Mouse (Mus musculus): ENCODE measurements around the gene Ninj2. TPM values are rescaled to one million over a fixed set of nuclear protein-coding genes. Genes with fewer than 3 reads are reported as not detected.
A peak's percentile ranks its signal among the peaks of the same experiment; 100 is the strongest.

The Ninj2 gene
- total RNA-seq, 2 experiments from 2014 or later: 8.1 TPM; not detected in 1

DNA sequence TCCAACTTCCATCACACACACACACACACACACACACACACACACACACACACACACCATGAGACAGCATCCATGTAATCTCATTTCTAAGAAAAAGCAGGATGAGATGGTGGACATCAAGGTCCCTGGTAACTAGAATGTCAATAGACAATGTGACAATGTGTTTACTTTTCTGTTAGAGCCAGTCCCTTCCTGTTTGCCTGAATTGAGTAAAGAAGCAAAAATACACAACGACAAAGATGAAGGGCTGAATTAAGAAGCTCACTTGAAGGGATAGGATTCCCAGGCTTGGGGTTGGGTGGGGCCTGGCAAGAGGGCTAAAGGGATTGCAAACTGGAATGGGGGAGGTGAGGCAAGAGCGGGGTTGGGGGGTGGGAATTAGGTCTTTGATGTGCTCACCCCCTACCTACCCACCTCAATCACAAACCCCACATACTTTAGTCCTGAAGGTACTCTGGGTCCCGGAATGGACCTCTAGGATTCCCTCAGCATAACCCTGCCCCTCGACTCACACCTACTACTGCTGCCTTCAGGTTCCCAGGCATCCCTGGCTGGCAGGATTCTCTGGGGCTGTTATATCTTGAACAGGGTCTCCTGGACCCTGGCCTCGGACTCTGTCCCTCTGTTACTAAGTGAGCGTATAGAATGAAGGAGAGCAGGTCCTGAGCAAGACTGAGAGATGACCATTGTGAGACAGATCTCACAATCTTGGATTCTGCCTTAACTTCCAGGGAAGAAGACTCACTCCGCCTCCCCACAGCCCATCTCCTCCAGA is 98.4 kb downstream of the Ninj2 start:
- ATAC-seq (replicated peaks; ENCODE audit: low FRiP score, poor library complexity, severe bottlenecking): no peak

DNA sequence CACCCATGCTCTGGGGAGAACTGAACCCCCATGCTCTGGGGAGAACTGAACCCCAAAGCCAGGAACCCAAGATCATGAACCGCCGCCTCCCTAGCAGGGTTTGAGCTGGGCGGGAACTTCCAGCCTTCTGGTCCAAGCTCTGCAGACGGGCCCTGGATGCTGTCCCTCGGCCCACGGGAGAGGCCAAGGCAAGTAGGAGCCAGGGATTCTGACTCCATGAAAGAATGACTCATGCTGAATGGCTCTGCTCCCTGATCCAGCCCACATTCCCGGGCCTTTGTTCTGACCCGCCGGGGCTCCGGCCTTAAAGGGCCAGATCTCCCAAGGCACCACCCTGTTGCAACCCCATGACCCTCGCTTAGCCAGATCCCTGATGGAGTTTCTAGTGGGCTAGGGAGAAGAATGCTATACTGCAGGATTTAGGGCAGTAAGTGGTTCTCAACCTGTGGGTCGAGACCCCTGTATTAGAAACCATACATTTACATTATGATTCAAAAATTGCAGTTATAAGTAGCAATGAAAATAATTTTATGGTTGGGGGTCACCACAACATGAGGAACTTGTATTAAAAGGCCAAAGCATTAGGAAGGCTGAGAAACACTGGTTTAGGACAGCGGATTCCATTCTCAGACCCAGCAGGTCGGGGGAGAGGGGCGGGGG is 99.2 kb downstream of the Ninj2 start:
- no peak for ATAC-seq (replicated peaks; ENCODE audit: low FRiP score, poor library complexity, severe bottlenecking)

DNA sequence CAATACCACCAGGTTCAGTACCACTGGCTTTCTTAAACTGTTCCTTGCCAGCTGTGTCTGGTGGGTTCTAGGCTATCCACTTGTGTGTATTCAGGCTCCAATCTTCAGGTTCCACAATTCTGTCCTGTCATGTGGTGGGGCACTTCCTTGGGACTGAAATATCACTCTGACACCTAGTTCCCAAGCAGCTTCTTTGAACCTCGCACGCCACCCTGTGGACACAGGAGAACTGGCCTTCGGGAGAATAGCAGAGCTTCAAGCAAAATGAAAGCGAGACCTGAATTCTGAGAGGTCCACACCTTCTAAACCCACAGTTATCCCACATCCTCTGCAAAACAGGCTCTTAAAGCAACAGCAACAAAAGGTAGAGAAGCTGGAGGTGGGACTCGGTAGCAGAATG is 100.0 kb downstream of the Ninj2 start:
- ATAC-seq (replicated peaks; ENCODE audit: low FRiP score, poor library complexity, severe bottlenecking): peak; percentile 76

DNA sequence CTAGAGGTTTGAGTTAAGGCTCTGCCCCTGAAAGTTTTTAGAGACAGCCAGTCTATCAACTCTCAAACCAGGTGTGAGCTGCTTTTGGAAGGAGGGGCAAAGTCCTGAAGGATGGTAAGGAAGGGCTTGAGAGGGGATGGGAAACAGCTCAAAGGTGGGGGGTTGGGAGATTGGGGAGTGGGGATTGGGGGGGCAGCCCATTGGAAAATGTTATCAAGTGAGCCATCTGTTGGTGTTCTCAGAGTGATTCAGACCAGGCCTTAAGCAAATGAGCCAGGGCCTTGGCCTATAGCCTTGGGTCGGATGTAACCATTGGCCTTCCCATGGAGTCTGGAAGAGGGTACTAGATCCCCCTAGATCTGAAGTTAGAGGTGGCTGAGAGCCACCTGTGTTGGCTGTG is 100.6 kb downstream of the Ninj2 start:
- ATAC-seq (replicated peaks; ENCODE audit: low FRiP score, poor library complexity, severe bottlenecking): no peak

DNA sequence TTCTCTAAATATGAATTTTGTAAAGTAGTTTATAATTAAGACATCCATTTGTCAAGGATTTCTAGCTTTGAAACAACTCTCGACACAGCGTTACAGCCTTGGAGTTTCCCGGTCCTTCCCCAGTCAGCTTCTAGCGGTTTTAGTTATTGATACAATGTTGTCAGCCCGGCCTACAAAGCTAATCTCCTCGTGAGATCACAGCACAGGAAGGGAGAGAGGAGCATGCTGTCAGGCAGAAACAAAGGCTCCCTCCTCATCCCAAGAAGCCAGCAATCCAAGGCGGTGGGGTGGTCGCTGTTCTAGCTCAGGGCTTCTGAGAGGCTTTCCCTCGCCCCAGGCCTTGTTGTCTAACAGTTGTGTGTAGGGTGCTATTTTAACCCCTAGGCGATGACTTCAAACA is 101.2 kb downstream of the Ninj2 start:
- no peak for ATAC-seq (replicated peaks; ENCODE audit: low FRiP score, poor library complexity, severe bottlenecking)

DNA sequence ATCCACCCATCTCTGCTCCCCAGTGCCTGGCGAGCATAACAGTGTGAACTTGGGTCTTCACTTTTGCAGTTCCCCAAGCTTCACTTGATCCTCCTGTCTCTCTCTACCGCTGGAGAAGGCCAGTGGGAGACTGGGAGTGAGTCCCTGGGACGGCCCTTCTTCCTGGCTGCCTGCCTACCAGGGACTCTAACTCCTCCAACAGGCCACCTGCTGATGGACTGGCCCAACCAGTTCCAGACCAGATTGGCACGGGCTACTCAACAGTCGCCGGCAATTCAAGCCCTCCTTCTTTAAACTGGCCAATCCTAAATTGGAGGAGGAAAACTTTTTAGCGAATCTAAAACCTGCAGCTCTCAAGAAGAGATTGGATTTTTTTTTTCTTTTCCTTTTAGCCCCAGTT is 101.8 kb downstream of the Ninj2 start:
- ATAC-seq (replicated peaks; ENCODE audit: low FRiP score, poor library complexity, severe bottlenecking): no peak

DNA sequence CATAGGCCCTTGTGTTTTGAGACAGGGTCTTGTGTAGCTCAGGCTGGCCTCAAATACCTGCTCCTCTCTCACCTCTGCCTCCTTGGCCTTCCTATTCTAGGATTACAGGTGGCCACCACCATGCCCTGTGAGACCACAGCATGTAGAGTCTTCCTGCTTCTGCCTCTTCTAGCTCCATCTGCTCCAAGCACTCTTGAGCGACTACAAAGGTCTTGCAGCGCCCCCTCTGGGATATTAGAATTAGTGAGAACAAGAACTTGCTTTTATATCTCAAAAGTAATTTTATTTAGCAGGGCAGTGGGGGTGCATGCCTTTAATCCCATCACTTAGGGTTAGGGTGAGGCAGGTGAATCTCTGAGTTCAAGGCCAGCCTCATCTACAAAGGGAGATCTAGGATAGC is 103.7 kb downstream of the Ninj2 start:
- ATAC-seq (replicated peaks; ENCODE audit: low FRiP score, poor library complexity, severe bottlenecking): no peak

DNA sequence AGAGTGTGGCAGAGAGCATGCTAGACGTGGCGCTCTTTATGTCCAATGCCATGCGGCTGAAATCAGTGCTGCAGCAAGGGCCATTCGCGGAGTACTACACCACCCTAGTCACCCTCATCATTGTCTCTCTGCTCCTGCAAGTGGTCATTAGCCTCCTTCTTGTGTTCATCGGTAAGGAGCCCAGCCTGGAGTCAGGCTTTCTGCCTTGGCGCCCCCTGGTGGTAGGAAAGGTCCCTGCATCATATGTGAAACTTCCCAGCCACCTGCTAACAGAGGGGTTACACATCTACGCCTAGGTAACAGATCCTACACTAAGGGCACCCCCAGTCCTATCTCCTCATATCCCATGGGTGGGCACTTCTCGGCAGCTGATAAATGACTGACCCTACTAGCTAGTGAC is 104.8 kb downstream of the Ninj2 start:
- peak; percentile 68 for ATAC-seq (replicated peaks; ENCODE audit: low FRiP score, poor library complexity, severe bottlenecking)

DNA sequence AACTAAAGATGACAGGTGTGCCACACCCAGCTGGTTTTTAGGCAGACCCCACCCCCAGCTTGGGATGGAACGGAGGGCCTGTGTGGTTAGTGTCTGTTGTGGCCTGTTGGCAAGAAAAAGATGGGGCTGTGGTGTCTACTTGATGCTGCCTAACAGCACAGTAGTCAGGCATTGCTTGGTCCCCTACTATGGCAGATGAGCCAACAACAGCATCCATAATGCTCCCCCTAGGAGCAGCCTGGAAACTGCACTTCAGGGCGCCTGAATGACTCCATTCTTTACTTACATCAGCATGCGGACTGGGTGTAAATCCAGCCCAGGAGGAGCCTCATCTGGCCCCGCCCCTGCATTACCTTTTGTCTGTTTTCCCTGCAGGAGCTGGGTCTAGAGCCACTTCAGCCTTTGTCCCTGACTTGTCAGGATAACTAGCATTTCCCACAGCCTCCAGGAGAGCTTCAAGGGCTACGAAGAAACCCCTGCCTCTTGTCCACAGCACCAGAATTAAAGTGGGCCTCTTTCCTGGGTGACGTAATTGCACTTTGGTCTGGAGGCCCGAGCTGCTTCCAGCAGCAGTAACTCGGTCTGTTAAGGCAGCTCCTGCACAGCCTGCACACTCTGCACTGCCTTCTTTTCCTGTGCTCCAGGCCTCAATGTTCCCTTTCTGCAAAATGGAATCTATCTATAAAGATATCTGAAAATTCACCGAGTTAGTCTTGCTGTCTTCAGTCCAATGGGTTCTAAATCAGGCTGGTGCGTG is 106.7 kb downstream of the Ninj2 start:
- ATAC-seq (replicated peaks; ENCODE audit: low FRiP score, poor library complexity, severe bottlenecking): no peak

DNA sequence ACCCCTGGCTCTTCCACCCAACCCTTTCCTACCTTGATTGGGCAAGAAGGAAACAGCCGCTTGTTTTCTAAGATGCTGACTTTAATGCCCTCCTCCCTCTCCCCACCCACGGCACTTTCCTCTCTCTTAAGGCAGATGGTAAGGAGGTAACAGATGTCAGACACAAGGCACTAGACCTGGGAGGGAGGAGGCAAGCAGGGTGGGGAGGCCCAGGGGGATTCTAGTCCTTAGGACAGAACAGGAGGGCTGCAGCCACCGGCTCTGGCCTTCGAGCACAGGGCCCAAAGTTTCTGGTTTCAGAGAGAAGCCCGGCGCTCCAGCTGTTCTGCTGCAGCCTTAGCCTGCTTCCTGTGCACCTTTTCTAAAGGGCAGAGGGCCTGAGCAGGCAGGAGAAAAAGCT is 108.8 kb downstream of the Ninj2 start:
- no peak for ATAC-seq (replicated peaks; ENCODE audit: low FRiP score, poor library complexity, severe bottlenecking)

DNA sequence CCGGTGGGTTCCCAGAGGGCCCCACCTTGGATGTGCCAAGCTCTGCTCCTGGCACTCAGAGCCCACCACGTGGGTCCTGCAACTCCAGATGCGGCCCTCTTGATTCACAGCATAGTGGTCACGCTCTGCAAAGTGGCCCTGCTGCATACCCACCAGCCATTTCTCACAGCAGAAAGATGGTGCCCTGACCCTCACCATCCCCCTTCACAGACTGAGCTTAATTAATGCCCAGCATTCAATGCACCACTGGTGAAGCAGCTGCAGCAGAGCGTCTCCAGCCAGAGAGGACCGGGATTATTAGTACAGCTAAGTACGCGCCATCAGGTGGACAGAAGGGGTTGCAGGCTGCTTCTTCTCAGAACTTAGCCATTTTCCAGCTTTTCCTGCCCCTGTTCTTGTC is 109.3 kb downstream of the Ninj2 start:
- no peak for ATAC-seq (replicated peaks; ENCODE audit: low FRiP score, poor library complexity, severe bottlenecking)

DNA sequence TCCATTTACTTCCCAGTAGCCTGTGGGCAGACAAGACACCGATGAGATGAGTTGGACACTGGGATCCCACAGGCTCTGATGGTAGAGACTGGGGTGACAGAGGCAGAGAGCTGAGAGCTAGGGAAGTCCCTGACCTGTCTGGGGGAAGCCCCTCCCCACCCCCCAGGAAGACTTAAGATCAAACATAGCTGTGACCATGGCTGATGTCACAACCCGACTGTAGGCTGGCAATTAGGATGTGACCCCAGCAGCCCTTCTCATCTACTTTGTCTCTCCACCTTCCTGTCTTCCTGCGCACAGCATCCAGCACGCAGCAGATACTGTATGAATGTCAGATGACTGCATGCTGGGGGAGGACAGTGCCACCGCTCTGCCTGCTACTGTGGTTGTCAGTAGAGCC is 113.4 kb downstream of the Ninj2 start:
- no peak for ATAC-seq (replicated peaks; ENCODE audit: low FRiP score, poor library complexity, severe bottlenecking)

DNA sequence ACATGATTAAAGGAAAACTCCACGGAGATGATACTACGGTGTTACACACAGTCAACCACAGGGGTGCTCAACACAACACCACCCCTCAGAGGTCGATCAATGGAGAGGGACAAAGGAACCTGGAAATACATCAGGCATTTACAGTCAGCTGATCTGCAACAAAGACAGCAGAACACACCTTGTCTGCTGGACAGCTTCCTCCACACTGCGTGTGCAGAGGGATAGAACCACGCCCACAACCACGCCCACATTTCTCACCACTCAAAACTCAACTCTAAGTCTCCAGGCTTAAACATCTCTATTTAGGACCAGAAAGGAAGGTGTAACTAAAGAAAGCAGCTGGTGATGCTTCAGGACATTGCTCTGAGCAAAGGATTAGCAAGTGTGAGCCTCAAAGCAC is 118.4 kb downstream of the Ninj2 start:
- peak; percentile 54; the same call in 1 of the 2 replicates for ATAC-seq (replicated peaks; ENCODE audit: low FRiP score, poor library complexity, severe bottlenecking)

DNA sequence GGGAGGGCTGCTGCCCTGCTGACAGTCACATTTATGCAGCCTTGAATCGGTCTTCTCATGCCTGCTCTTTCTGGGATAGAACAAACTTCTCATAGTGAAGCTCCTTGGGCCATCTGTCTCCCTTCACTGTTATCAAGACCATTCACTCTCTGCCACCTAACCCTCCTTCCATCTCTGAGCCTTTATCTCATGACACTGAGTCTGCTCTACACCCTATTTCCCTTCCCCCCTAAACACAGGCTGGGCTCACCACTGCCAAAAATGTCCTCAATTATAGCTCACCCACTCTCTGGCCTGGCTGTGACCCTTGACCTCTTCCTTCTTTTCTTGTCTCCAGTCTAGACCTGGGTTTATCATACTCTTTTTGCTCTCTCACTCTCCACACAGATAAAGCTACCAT is 123.6 kb downstream of the Ninj2 start:
- peak; percentile 90 for ATAC-seq (replicated peaks; ENCODE audit: low FRiP score, poor library complexity, severe bottlenecking)

DNA sequence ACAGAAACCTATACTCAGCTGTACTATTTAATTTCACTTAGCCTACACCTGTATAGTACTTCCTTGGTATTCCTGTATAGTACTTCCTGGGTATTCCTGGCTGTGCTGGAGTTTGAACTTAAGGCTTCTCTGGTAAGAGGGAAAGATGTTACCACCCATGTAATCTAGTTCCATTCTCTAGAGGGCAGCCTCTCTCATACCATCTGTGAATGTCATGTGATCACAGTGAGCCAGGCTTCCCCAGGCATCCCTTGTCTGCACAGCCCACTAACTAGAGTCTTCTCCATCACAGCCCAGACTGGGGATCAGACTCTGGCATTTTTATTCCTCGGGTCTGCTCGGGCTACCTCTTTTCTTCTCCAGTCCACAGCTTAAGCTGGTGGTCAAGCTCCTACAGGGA is 126.1 kb downstream of the Ninj2 start:
- 0 out of 2 replicates have a peak, but pooled peaks have one; percentile 31 for ATAC-seq (replicated peaks; ENCODE audit: low FRiP score, poor library complexity, severe bottlenecking)

DNA sequence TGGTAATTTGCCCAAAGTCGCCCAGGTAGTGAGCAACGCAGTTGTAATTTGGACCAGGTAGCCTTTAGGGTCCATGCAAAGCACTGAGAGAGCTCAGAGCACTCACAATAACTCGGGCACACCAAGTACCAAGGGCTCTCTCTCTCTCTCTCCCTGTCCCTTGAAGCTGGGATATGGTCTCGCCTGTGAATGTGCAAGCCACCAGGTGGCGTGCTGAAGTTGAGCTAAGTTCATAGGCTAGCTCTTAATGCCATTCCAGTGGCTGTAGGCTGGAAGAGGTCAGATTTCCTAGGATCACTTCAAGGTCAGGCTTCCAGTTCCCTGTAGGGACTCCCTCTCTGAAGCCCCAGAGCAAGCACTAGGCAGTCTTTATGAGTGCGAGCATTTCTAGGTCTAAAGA is 129.5 kb downstream of the Ninj2 start:
- ATAC-seq (replicated peaks; ENCODE audit: low FRiP score, poor library complexity, severe bottlenecking): peak; percentile 48; the same call in 1 of the 2 replicates

DNA sequence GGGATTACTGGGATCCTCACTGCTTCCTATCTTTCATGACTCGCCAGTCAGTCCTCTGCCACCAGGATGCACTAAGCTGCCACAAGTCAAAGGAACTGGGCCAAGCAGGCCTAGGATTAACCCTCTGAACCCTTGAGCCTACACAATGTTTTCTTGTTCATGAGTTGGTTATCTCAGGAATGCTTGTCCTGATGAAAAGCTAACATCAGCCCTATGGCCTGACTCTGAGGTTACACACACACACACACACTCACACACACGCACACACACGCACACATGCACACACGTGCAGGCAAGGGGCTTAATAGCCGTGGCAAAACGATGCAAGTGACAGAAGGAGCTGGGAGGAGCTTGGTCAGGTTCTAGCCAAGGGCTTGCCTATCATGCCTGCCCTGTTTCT is 132.2 kb downstream of the Ninj2 start:
- no peak for ATAC-seq (replicated peaks; ENCODE audit: low FRiP score, poor library complexity, severe bottlenecking)

DNA sequence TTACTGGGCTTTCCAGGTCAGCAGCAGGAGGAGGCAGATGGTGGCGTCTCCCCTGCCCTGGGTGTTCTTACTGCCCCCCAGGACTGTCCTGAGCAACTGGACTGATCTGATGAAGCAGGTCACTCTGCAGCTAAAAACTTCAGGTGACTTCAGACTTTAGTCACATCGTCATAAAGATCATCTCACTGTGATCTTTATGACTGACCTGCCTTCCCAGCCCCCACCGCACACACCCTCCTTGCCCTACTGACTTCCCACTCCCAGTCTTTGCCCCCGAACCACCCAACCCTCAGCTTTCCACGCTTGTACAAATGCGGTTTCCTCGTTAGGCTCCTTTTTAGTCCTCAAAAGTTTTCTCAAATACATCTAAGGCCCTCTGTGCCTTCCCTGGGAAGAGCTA is 133.9 kb downstream of the Ninj2 start:
- no peak for ATAC-seq (replicated peaks; ENCODE audit: low FRiP score, poor library complexity, severe bottlenecking)

DNA sequence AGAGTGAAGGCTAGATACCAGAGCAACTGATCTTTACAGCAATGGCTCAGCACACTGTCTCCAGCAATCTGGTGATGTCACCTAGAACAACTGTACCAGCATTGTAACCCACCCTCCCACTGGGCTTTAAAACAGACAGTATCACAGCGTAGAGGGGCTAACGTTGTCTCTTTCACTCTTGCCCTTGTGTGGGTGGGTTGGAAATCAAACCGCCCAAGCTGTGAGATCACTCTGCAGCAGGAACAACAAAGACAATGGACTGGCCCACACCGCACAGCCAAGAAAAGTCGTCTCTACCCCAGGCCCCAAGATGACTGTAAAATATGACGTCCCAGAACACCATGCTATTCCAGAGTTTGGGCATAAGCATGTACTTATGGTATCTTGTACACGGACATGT is 136.7 kb downstream of the Ninj2 start:
- no peak for ATAC-seq (replicated peaks; ENCODE audit: low FRiP score, poor library complexity, severe bottlenecking)

DNA sequence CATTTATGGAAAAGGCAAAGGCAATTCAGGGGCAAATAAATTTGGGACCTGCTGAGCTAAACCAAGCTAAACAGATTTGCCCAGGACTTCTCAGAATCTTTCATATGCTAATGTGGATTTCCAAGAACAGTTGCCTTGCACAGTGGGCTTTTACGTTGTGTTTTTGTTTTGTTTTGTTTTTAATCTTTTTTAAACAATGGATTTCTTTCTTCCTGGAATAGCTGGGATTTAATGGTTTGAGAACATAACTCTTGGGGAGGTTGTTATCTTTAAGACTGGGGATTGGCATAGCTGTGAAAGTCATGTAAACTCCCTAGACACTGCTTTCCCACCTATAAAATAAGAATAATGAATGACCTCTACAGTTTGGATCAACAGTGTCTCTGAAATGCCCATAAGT is 137.3 kb downstream of the Ninj2 start:
- ATAC-seq (replicated peaks; ENCODE audit: low FRiP score, poor library complexity, severe bottlenecking): no peak

DNA sequence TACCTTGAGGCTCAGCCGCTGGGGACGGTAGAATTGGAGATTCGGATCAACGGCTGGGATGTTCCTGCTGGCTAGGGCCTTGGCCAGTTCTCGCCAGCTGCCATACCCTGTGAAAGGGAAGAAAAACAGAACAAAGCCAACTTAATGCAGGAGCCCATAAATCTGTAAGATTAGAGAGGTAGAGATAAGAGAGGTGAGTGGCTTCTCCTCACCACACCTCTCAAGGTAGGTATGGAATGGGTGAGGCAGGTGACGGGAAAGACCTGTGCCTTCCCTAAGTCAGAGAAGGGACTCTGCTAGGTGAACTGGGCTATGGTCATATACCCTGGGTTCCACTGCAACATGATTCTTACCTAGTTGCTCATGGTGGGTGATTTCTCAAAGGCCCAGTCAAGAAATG is 139.7 kb downstream of the Ninj2 start:
- no peak for ATAC-seq (replicated peaks; ENCODE audit: low FRiP score, poor library complexity, severe bottlenecking)
